Mouse (Mus musculus) midbrain, embryonic 11.5 days (tissue): ENCODE measurements around the gene Emd. TPM values are rescaled to one million over a fixed set of nuclear protein-coding genes. Genes with fewer than 3 reads are reported as not detected.
"Not testable (repeated sequence)": the region's sequence is repeated elsewhere in the genome, so short reads cannot be mapped to it uniquely, and the experiment has no call there.

ENCODE experiments used
- ATAC-seq: fragments of 200-750 bp; cut with Nextera tagmentation; 2 replicates; pipeline ENCODE4 v1.8.0; 2017; ENCODE audit warnings: moderate TSS enrichment, moderate library complexity; ENCODE audit not compliant: low FRiP score
- DNase-seq: peaks from one replicate; pipeline ENCODE4 v3.0.0; 2015; ENCODE audit warnings: low spot score; ENCODE audit errors: missing footprints
- H3K27ac ChIP-seq: fragments of 300-500 bp; sonication (generic); 2 replicates; pipeline ENCODE4 v1.5.1; 2014; ENCODE audit warnings: low read depth, low read length
- H3K27me3 ChIP-seq: fragments of 300-500 bp; sonication (generic); 2 replicates; pipeline ENCODE4 v1.6.1; 2014; ENCODE audit warnings: mild to moderate bottlenecking, low read length, moderate library complexity, mixed read lengths; ENCODE audit not compliant: control insufficient read depth, insufficient read depth
- H3K36me3 ChIP-seq: fragments of 300-500 bp; sonication (generic); 2 replicates; pipeline ENCODE4 v1.6.1; 2014; ENCODE audit warnings: mild to moderate bottlenecking, low read length, moderate library complexity, mixed read lengths; ENCODE audit not compliant: control insufficient read depth, insufficient read depth
- H3K4me1 ChIP-seq: fragments of 300-500 bp; sonication (generic); 2 replicates; pipeline ENCODE4 v1.6.1; 2014; ENCODE audit warnings: low read length; ENCODE audit not compliant: control insufficient read depth, insufficient read depth
- H3K4me2 ChIP-seq: fragments of 300-500 bp; sonication (generic); 2 replicates; pipeline ENCODE4 v1.6.1; 2014; ENCODE audit warnings: mild to moderate bottlenecking, moderate library complexity
- H3K4me3 ChIP-seq: fragments of 300-500 bp; sonication (generic); 2 replicates; pipeline ENCODE4 v1.5.1; 2014; ENCODE audit warnings: low read depth, low read length
- H3K9ac ChIP-seq: fragments of 300-500 bp; sonication (generic); 2 replicates; pipeline ENCODE4 v1.6.1; 2014; ENCODE audit warnings: low read length
- H3K9me3 ChIP-seq: fragments of 300-500 bp; sonication (generic); 2 replicates; pipeline ENCODE4 v1.6.1; 2016; ENCODE audit warnings: low read length; ENCODE audit not compliant: control insufficient read depth
- WGBS: fragments of 180-500 bp; shearing (Covaris S2); extraction: QIAGEN DNeasy Blood & Tissue Kit; methylation state at CpG from one replicate; pipeline ENCODE4 v1.1.7; 2014; 5-methylcytosine and 5-hydroxymethylcytosine counted together
- polyA plus RNA-seq: library from polyadenylated mRNA; unstranded; fragments of >200 nt; fragmentation: Nextera tagmentation; extraction: Ambion mirVana; gene quantifications from 2 replicates; pipeline ENCODE4 v1.2.1, GENCODE M21; 2014

Gene Emd
- polyA plus RNA-seq = 24.3 and 25.2 TPM in 2 replicates

- H3K36me3 ChIP-seq = no peaks in the 10 kb centered on the region
Observed at GRCm38 (mm10) chrX:74254153-74254887, at the start of gene Emd. Emd (plus strand) TSS chrX:74254687.

GRCm38 (mm10) chrX:74218496-74218895 is 36.0 kb upstream of the Emd start:
- no peak for DNase-seq
- Histone ChIP-seq H3K36me3 (no peaks in the 10 kb centered on the region), H3K4me2 (no peak overlapping the region), H3K27ac (no peak overlapping the region), H3K4me1 (no peaks in the 10 kb centered on the region), H3K4me3 (no peak overlapping the region), H3K27me3 (no peaks in the 10 kb centered on the region), H3K9ac (no peak overlapping the region), H3K9me3 (no peaks in the 10 kb centered on the region)
- WGBS = 92% methylated on average over 4 of the region's 4 CpGs
- ATAC-seq = no peak

More at GRCm38 (mm10) chrX:74254153-74254887, at the start of gene Emd:
- DNase-seq = peak; percentile 98
- Histone ChIP-seq H3K4me3 (peak within 1 kb of the TSS; percentile 55), H3K27ac (peak within 1 kb of the TSS; percentile 74), H3K9ac (peak within 1 kb of the TSS; percentile 76), H3K4me1 (no peaks in the 10 kb centered on the region), H3K9me3 (no peaks in the 10 kb centered on the region), H3K27me3 (no peaks in the 10 kb centered on the region), H3K4me2 (peak within 1 kb of the TSS; percentile 45)
- 17% methylated on average over 39 of the region's 39 CpGs for WGBS
- ATAC-seq = peak; percentile 98

DNA sequence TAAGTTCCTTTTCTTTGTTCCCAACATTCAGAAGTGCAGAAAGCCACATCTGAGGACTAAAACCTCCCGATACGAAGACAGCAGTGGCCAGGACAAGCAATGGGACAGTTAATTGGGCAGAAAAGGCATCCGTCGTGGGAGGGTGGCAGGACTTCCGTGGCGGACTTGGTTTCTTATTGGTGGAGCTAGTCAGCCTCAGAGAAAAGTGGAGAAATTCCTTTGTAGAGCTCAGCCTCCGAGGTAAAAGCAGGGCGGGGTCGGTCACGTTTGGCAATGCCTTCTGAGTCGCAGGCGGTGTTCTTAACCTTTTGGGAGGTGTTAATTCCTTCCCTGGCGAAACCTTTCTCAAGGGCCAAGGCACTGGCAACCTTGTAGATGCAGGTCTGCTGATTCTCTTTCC is 35.0 kb upstream of the Emd start:
- H3K9me3 ChIP-seq = no peaks in the 10 kb centered on the region
- H3K4me3 ChIP-seq = no peak overlapping the region
- no peak overlapping the region for H3K4me2 ChIP-seq
- no peak for ATAC-seq
- no peak overlapping the region for H3K27ac ChIP-seq
- no peaks in the 10 kb centered on the region for H3K27me3 ChIP-seq
- no peaks in the 10 kb centered on the region for H3K4me1 ChIP-seq
- no peak for DNase-seq
- H3K9ac ChIP-seq = no peak overlapping the region
- H3K36me3 ChIP-seq = no peaks in the 10 kb centered on the region
- 61% methylated on average over 13 of the region's 13 CpGs for WGBS

- ATAC-seq, H3K9me3 ChIP-seq, H3K27me3 ChIP-seq, H3K27ac ChIP-seq, H3K4me3 ChIP-seq, DNase-seq, H3K4me2 ChIP-seq, H3K4me1 ChIP-seq, H3K9ac ChIP-seq, H3K36me3 ChIP-seq: not testable (repeated sequence)
- 71% methylated on average over 1 of the region's 1 CpGs for WGBS
Observed at GRCm38 (mm10) chrX:74220099-74220498, 34.4 kb upstream of the Emd start.

DNA sequence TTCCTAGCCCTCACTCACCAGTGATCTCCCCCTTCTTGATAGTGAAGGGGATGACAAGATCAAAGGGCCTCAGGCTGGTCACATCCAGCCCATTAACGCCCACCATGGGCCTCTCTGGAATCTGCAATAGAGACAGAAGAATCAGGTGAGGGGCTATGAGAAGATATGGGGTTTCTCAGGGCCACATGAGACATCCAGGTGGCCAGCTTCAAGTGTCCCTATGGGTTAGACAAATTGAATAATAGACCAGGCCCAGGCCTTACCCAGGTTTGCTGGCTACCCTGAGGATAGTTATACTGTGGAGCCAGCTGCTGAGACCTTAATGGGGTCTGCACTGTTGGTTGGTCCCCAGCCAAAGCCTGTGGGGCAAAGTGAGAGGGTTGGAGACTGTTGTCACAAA is 24.4 kb upstream of the Emd start:
- no peak overlapping the region for H3K4me3 ChIP-seq
- 64% methylated on average over 1 of the region's 1 CpGs for WGBS

GRCm38 (mm10) chrX:74233196-74233595 is 21.3 kb upstream of the Emd start:
- Histone ChIP-seq H3K9ac (no peak overlapping the region), H3K9me3 (no peaks in the 10 kb centered on the region), H3K27ac (no peak overlapping the region), H3K27me3 (no peaks in the 10 kb centered on the region), H3K4me1 (no peaks in the 10 kb centered on the region), H3K36me3 (peaks cover 22% of the 10 kb centered on the region), H3K4me2 (no peak overlapping the region), H3K4me3 (no peak overlapping the region)
- ATAC-seq (no peak), DNase-seq (peak; percentile 66)
- WGBS = 93% methylated on average over 5 of the region's 5 CpGs

More for the DNA sequence above, 24.4 kb upstream of the Emd start:
- no peak overlapping the region for H3K4me2 ChIP-seq
- H3K36me3 ChIP-seq = peaks cover 26% of the 10 kb centered on the region
- H3K27ac ChIP-seq = no peak overlapping the region
- no peaks in the 10 kb centered on the region for H3K9me3 ChIP-seq
- H3K27me3 ChIP-seq = no peaks in the 10 kb centered on the region
- DNase-seq (peak; percentile 57), ATAC-seq (no peak)
- H3K4me1 ChIP-seq = no peaks in the 10 kb centered on the region
- H3K9ac ChIP-seq = no peak overlapping the region

DNA sequence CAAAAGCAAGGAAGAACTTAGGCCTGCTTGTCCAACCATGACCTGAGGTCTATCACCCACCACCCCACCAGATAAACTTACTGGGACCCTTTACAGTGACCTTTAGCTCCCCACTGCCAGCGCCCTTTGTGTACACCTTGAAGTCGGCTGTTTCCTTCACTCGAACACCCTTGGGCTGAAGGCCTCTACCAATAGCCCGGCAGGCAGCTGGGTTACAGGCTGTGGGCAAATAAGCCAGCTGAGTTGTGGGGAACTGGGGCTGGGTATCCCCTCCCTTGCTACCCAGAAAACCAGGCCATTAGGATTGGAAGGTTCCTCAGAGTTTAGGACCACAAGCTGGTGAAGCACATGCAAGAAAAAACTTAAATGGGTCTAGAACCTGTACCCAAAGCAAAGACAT is 14.2 kb upstream of the Emd start:
- H3K4me2 ChIP-seq = no peak overlapping the region
- no peak for ATAC-seq
- H3K27me3 ChIP-seq = no peaks in the 10 kb centered on the region
- no peaks in the 10 kb centered on the region for H3K9me3 ChIP-seq
- no peak overlapping the region for H3K9ac ChIP-seq
- H3K36me3 ChIP-seq = peaks cover 13% of the 10 kb centered on the region
- H3K4me3 ChIP-seq = no peak overlapping the region
- H3K4me1 ChIP-seq = 0 out of 2 replicates have a peak, but pooled peaks cover 3% of the 10 kb centered on the region
- H3K27ac ChIP-seq = no peak overlapping the region
- DNase-seq = peak; percentile 56
- 80% methylated on average over 4 of the region's 4 CpGs for WGBS

DNA sequence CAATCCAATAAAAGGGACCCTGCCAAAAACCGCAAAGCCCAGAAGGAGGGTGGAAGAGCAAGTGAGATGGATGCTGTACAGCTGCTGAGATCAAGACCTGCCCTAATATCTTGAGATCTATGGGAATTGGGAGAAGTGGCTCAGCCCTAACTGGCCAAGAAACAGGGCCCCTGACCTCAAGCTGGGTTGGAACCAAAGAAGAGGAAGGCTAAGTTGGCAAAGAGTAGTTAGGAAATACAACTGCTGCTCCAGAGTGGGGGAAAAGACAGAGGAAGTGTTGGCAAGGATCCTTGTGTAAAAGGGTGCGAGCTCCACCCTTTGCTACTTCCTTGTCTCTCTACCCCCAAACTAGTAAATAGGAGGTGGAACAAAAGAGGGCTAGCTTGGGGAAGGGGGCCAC is 11.1 kb upstream of the Emd start:
- H3K36me3 ChIP-seq = peaks cover 10% of the 10 kb centered on the region; the same call in 1 of the 2 replicates
- DNase-seq (no peak), ATAC-seq (no peak)
- 0 out of 2 replicates have a peak, but pooled peaks cover 3% of the 10 kb centered on the region for H3K4me1 ChIP-seq
- H3K9ac ChIP-seq = peak overlapping the region; percentile 9; the same call in 1 of the 2 replicates
- H3K4me2 ChIP-seq = peak overlapping the region; percentile 71
- H3K4me3 ChIP-seq = peak overlapping the region; percentile 56
- no peak overlapping the region for H3K27ac ChIP-seq
- no peaks in the 10 kb centered on the region for H3K27me3 ChIP-seq
- no peaks in the 10 kb centered on the region for H3K9me3 ChIP-seq
- WGBS = 88% methylated on average over 2 of the region's 2 CpGs

DNA sequence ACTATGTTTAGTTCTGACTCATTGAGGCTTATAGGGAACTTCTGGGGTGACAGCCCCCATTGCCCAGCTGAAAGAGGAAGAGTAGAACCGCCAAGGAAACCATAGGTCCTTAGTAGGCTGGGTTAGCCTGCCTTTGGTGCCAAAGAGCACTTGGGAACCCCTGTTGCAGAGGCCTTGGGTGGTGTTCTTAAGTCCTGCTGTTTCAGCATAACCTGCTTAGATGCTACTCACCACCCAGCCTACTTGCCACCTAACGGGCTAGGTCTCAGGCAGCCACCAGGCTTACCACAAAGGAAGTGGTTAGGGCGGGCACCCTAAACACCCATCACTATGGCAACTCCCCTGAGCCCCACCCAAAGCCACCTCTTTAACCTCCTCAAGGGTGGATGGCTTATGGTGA is 10.7 kb upstream of the Emd start:
- H3K27ac ChIP-seq = no peak overlapping the region
- H3K9me3 ChIP-seq = no peaks in the 10 kb centered on the region
- no peaks in the 10 kb centered on the region for H3K27me3 ChIP-seq
- ATAC-seq (no peak), DNase-seq (peak; percentile 83)
- 69% methylated on average over 3 of the region's 3 CpGs for WGBS
- 0 out of 2 replicates have a peak, but pooled peaks cover 3% of the 10 kb centered on the region for H3K4me1 ChIP-seq
- peaks cover 10% of the 10 kb centered on the region; the same call in 1 of the 2 replicates for H3K36me3 ChIP-seq
- peak overlapping the region; percentile 71 for H3K4me2 ChIP-seq
- H3K4me3 ChIP-seq = peak overlapping the region; percentile 56
- peak overlapping the region; percentile 9 for H3K9ac ChIP-seq
